Mouse (Mus musculus) neural tube, postnatal 0 days (tissue): ENCODE data around the gene Pkd2. TPM values are rescaled to one million over a fixed set of nuclear protein-coding genes. Genes with fewer than 3 reads are reported as not detected.

ENCODE experiments used
- polyA plus RNA-seq: library from polyadenylated mRNA; unstranded; fragments of >200 nt; fragmentation: Nextera tagmentation; extraction: Ambion mirVana; gene quantifications from 2 replicates; pipeline ENCODE4 v1.2.1, GENCODE M21; 2015

Gene Pkd2
- polyA plus RNA-seq, result 8.0 and 9.0 TPM in 2 replicates

GRCm38 (mm10) chr5:104458832-104459705 is at the start of gene Pkd2:
Gene Pkd2 (plus strand): TSS chr5:104459450.

GRCm38 (mm10) chr5:104434835-104435301 is 24.4 kb upstream of the Pkd2 start, which contains the start of gene Spp1:
Gene Spp1 (plus strand): TSS chr5:104435118.

GRCm38 (mm10) chr5:104508195-104508891 is 49.1 kb downstream of the Pkd2 start, which contains the start of gene BC005561:
Gene BC005561 (plus strand): TSS chr5:104508352.

Other genes with a start within 250 kb of the Pkd2 start
- gene Ibsp, start 160.3 kb upstream of the Pkd2 start, polyA plus RNA-seq, result 7.7 and 9.6 TPM in 2 replicates
- gene Mepe, start 134.1 kb upstream of the Pkd2 start, polyA plus RNA-seq, result 0.09 TPM in 1 of 2 replicates, not detected in the other
- gene Spp1, start 24.3 kb upstream of the Pkd2 start, polyA plus RNA-seq, result 29.6 and 89.0 TPM in 2 replicates
- gene BC005561, start 48.9 kb downstream of the Pkd2 start, polyA plus RNA-seq, result 10.1 and 10.4 TPM in 2 replicates